8 mouse cellular contexts compared by ENCODE assay signal in the genomic region with DNA sequence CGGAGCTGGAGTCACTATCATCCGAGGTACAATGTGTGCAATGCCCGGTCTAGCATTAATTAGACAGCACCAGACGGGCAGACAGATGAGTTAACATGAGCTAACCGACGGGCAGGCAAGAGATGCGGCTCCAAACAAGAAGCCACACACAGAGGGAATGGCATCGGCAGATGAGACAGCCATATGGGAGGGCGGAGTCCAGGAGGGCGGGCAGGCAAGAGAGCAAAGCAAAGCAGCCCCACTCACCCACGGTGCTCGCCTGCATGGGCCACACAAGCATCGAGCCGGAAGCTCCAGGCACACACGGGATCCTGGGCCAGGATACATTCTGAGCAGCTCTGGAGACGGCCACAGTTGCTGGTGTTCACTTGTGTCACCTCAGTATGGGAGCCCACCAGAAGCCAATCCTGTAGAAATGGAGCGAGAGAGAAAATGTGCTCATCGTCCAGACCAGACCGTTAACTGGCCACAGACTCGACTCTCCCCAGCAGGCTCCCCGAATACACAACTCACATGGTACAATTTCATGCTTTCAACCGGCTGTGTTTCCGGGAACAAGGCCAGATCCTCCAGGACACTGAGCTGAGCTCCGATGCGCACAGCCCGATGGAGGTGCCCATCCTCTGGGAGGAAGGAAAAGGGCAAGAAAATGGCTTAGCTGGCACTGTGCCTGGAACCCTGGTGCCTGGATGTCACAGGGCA. TPM values are rescaled to one million over a fixed set of nuclear protein-coding genes. Genes with fewer than 3 reads are reported as not detected.
A peak's percentile ranks its signal among the peaks of the same experiment; 100 is the strongest.
DNase-seq lines count a peak whose midpoint lies in the region; ATAC-seq and TF ChIP-seq lines count a peak whose summit lies in the region.

No protein-coding gene starts in this region.

- H3K9ac ChIP-seq in kidney, embryonic 15.5 days, result no peak overlapping the region
- no peak overlapping the region for H3K9ac ChIP-seq in forebrain, embryonic 15.5 days (replicated peaks)

- no peak for TF ChIP-seq CTCF in kidney, adult 2 months (conservative IDR thresholded peaks at IDR 0.05; ENCODE audit: insufficient read depth, insufficient read length, low read depth, low read length)

- no peaks in the 10 kb centered on the region for H3K4me1 ChIP-seq in kidney, embryonic 15.5 days
- no peaks in the 10 kb centered on the region for H3K4me1 ChIP-seq in kidney, adult 2 months (ENCODE audit: control insufficient read depth, insufficient read depth, low read length)
- H3K4me1 ChIP-seq in forebrain, embryonic 15.5 days, result 0 out of 2 replicates have a peak, but pooled peaks cover 8% of the 10 kb centered on the region
- H3K4me1 ChIP-seq in heart, embryonic 10.5 days, result peaks cover 4% of the 10 kb centered on the region; the same call in 1 of the 2 replicates

- TF ChIP-seq POLR2A in kidney, adult 2 months (IDR thresholded peaks at IDR 0.05; ENCODE audit: low read depth, low read length), result no peak

- no peak overlapping the region for H3K4me3 ChIP-seq in kidney, embryonic 15.5 days (replicated peaks)
- H3K4me3 ChIP-seq in kidney, adult 2 months (ENCODE audit: insufficient read depth, low read depth, low read length), result no peak overlapping the region
- H3K4me3 ChIP-seq in forebrain, embryonic 15.5 days, result no peak overlapping the region
- no peak overlapping the region for H3K4me3 ChIP-seq in heart, embryonic 10.5 days

- no peak overlapping the region for H3K27ac ChIP-seq in kidney, embryonic 15.5 days
- no peak overlapping the region for H3K27ac ChIP-seq in kidney, adult 2 months (ENCODE audit: insufficient read depth, low read depth, low read length)
- peak overlapping the region; percentile 69 for H3K27ac ChIP-seq in forebrain, embryonic 15.5 days (replicated peaks)
- H3K27ac ChIP-seq in heart, embryonic 10.5 days, result no peak overlapping the region

- no peaks in the 10 kb centered on the region for H3K36me3 ChIP-seq in kidney, embryonic 15.5 days
- H3K36me3 ChIP-seq in kidney, adult 2 months (ENCODE audit: control insufficient read depth, insufficient read depth, low read length), result no peaks in the 10 kb centered on the region
- H3K36me3 ChIP-seq in forebrain, embryonic 15.5 days, result peaks cover 6% of the 10 kb centered on the region; the same call in 1 of the 2 replicates
- H3K36me3 ChIP-seq in heart, embryonic 10.5 days, result no peaks in the 10 kb centered on the region

- no peak overlapping the region for H3K4me2 ChIP-seq in kidney, embryonic 15.5 days
- no peak overlapping the region for H3K4me2 ChIP-seq in forebrain, embryonic 15.5 days (replicated peaks)

- 78% methylated on average over 26 of the region's 26 CpGs for WGBS in kidney, embryonic 15.5 days
- 69% methylated on average over 26 of the region's 26 CpGs for WGBS in kidney, adult 2 months
- 57% methylated on average over 26 of the region's 26 CpGs for WGBS in forebrain, embryonic 15.5 days
- 70% methylated on average over 26 of the region's 26 CpGs for WGBS in heart, embryonic 10.5 days

- no peak for DNase-seq in kidney, adult 2 months
- DNase-seq in left cerebral cortex, adult 11 months (ENCODE audit: low spot score), result peak; percentile 29
- peak; percentile 58 for DNase-seq in right cerebral cortex, postnatal 25 days
- DNase-seq in ovary, postnatal 10 days (ENCODE audit: low spot score), result no peak
- no peak for DNase-seq in heart, embryonic 10.5 days (ENCODE audit: low spot score)
- no peak for DNase-seq in T-cell, adult 2 months (ENCODE audit: low spot score)

- no peaks in the 10 kb centered on the region for H3K9me3 ChIP-seq in kidney, embryonic 15.5 days (replicated peaks)
- no peaks in the 10 kb centered on the region for H3K9me3 ChIP-seq in forebrain, embryonic 15.5 days
- H3K9me3 ChIP-seq in heart, embryonic 10.5 days, result no peaks in the 10 kb centered on the region

- H3K27me3 ChIP-seq in kidney, embryonic 15.5 days, result peaks cover 3% of the 10 kb centered on the region; the same call in 1 of the 2 replicates
- no peaks in the 10 kb centered on the region for H3K27me3 ChIP-seq in kidney, adult 2 months (replicated peaks; ENCODE audit: control insufficient read depth, insufficient read depth, low read length)
- H3K27me3 ChIP-seq in forebrain, embryonic 15.5 days, result no peaks in the 10 kb centered on the region
- H3K27me3 ChIP-seq in heart, embryonic 10.5 days (ENCODE audit: insufficient read depth, poor library complexity, severe bottlenecking), result peaks cover 36% of the 10 kb centered on the region

- peak; percentile 24; the same call in 1 of the 2 replicates for ATAC-seq in kidney, embryonic 15.5 days (replicated peaks; ENCODE audit: low FRiP score)
- peak; percentile 76 for ATAC-seq in forebrain, embryonic 15.5 days (replicated peaks)

RNA-seq across cellular contexts. Expression of gene Sema4f, which starts 22.3 kb away (rescaled TPM):
- polyA plus RNA-seq in kidney, embryonic 15.5 days (2015; fragmentation: Nextera tagmentation; extraction: Ambion mirVana), result 1.3 and 2.1 TPM in 2 replicates
- 0.12 and 0.28 TPM in 2 replicates for polyA plus RNA-seq in kidney, adult 2 months (2012; rRNA removed)
- polyA plus RNA-seq in forebrain, embryonic 15.5 days (2015; fragmentation: Nextera tagmentation; extraction: Ambion mirVana), result 14.9 and 15.8 TPM in 2 replicates
- 0.09 and 0.30 TPM in 2 replicates for polyA plus RNA-seq in heart, embryonic 10.5 days (2016; fragmentation: Nextera tagmentation; extraction: Ambion mirVana)

RNA-seq across cellular contexts. Expression of gene M1ap, which starts 29.5 kb away (rescaled TPM):
- polyA plus RNA-seq in kidney, embryonic 15.5 days (2015; fragmentation: Nextera tagmentation; extraction: Ambion mirVana), result 0.24 and 0.43 TPM in 2 replicates
- polyA plus RNA-seq in kidney, adult 2 months (2012; rRNA removed), result 0.16 and 0.22 TPM in 2 replicates
- polyA plus RNA-seq in forebrain, embryonic 15.5 days (2015; fragmentation: Nextera tagmentation; extraction: Ambion mirVana), result not detected in 2 replicates
- polyA plus RNA-seq in heart, embryonic 10.5 days (2016; fragmentation: Nextera tagmentation; extraction: Ambion mirVana), result 0.34 and 0.87 TPM in 2 replicates

Comparison
In these comparisons a context has a peak if more than half of its experiments do, and no peak if none do; other contexts are left out.
1. DNase-seq: peak in left cerebral cortex, adult 11 months (single experiment) and right cerebral cortex, postnatal 25 days (single experiment); none in kidney, adult 2 months (single experiment), ovary, postnatal 10 days (single experiment), heart, embryonic 10.5 days (single experiment) and T-cell, adult 2 months (single experiment).